Mouse (Mus musculus) liver, embryonic 14 days (tissue): ENCODE data around the gene Tdrd12. TPM values are rescaled to one million over a fixed set of nuclear protein-coding genes. Genes with fewer than 3 reads are reported as not detected.

Source experiments
- polyA plus RNA-seq: library from polyadenylated mRNA; depleted of rRNA; stranded (reverse); fragments of >200 nt; gene quantifications from 2 replicates; pipeline ENCODE4 v1.2.3, GENCODE M21; 2012; rRNA removed

Tdrd12 gene
- polyA plus RNA-seq, result 0.06 and 0.08 TPM in 2 replicates

GRCm38 (mm10) chr7:35537562-35537961 is at the start of gene Tdrd12:
Gene Tdrd12 (minus strand): TSS chr7:35537745.

GRCm38 (mm10) chr7:35586055-35586905 is 48.7 kb upstream of the Tdrd12 start, which contains the start of gene Ankrd27:
Gene Ankrd27 (plus strand): TSS chr7:35586244.

GRCm38 (mm10) chr7:35585191-35586054 is 47.9 kb upstream of the Tdrd12 start, which contains the start of gene Rgs9bp:
Gene Rgs9bp (minus strand): TSS chr7:35585582.

GRCm38 (mm10) chr7:35556205-35556603 is 18.7 kb upstream of the Tdrd12 start, which contains the start of gene Nudt19:
Gene Nudt19 (minus strand): TSS chr7:35556304.

GRCm38 (mm10) chr7:35447996-35448846 is 89.3 kb downstream of the Tdrd12 start, which contains the start of gene Slc7a9:
Gene Slc7a9 (plus strand): TSS chr7:35448796.

Other genes with a start within 250 kb of the Tdrd12 start
- gene Gpatch1, start 219.3 kb downstream of the Tdrd12 start, polyA plus RNA-seq, result 4.0 TPM in 2 replicates
- gene Rhpn2, start 203.6 kb downstream of the Tdrd12 start, polyA plus RNA-seq, result 3.2 and 3.3 TPM in 2 replicates
- 7.1 and 8.5 TPM in 2 replicates for gene Faap24, start 140.9 kb downstream of the Tdrd12 start, polyA plus RNA-seq
- 12.1 and 12.5 TPM in 2 replicates for gene Cep89, start 140.7 kb downstream of the Tdrd12 start, polyA plus RNA-seq
- 1.3 and 1.8 TPM in 2 replicates for gene Slc7a9, start 88.9 kb downstream of the Tdrd12 start, polyA plus RNA-seq
- 55.3 and 58.6 TPM in 2 replicates for gene Nudt19, start 18.6 kb upstream of the Tdrd12 start, polyA plus RNA-seq
- 0.07 and 0.12 TPM in 2 replicates for gene Rgs9bp, start 47.8 kb upstream of the Tdrd12 start, polyA plus RNA-seq
- 13.2 and 15.3 TPM in 2 replicates for gene Ankrd27, start 48.5 kb upstream of the Tdrd12 start, polyA plus RNA-seq
- 96.4 and 101 TPM in 2 replicates for gene Pdcd5, start 109.8 kb upstream of the Tdrd12 start, polyA plus RNA-seq
- 2.1 and 2.3 TPM in 2 replicates for gene Dpy19l3, start 216.7 kb upstream of the Tdrd12 start, polyA plus RNA-seq